Mouse (Mus musculus) brain, adult 2 months (tissue): ENCODE results near the gene Iffo1.

Source experiments
- DNase-seq: peaks from one replicate; pipeline ENCODE4 v3.0.0; 2011; ENCODE audit warnings: low read depth, low spot score

The Iffo1 gene

GRCm38 (mm10) chr6:125142436-125142835, 2.6 kb upstream of the Iffo1 start:
- DNase-seq: no peak

GRCm38 (mm10) chr6:125143128-125143527, 1.9 kb upstream of the Iffo1 start:
- no peak for DNase-seq

GRCm38 (mm10) chr6:125143904-125144303, 1.1 kb upstream of the Iffo1 start:
- no peak for DNase-seq

GRCm38 (mm10) chr6:125145479-125145951, 474 bp downstream of the Iffo1 start:
- peak; percentile 55 for DNase-seq

GRCm38 (mm10) chr6:125146148-125146547, 1.1 kb downstream of the Iffo1 start:
- DNase-seq: peak; percentile 70

GRCm38 (mm10) chr6:125146797-125147196, 1.8 kb downstream of the Iffo1 start:
- peak; percentile 74 for DNase-seq

GRCm38 (mm10) chr6:125147329-125147728, 2.3 kb downstream of the Iffo1 start:
- DNase-seq: peak; percentile 50

GRCm38 (mm10) chr6:125148251-125148925, 3.3 kb downstream of the Iffo1 start:
- DNase-seq: peak; percentile 86

- peak; percentile 72 for DNase-seq
Observed at GRCm38 (mm10) chr6:125148926-125149568, 4.0 kb downstream of the Iffo1 start.

GRCm38 (mm10) chr6:125149569-125149950, 4.5 kb downstream of the Iffo1 start:
- no peak for DNase-seq

GRCm38 (mm10) chr6:125152212-125153017, 7.4 kb downstream of the Iffo1 start:
- DNase-seq: peak; percentile 70

GRCm38 (mm10) chr6:125153018-125153389, 8.0 kb downstream of the Iffo1 start:
- no peak for DNase-seq

- no peak for DNase-seq
Observed at GRCm38 (mm10) chr6:125153682-125154081, 8.6 kb downstream of the Iffo1 start.

- peak; percentile 82 for DNase-seq
Observed at GRCm38 (mm10) chr6:125154550-125154949, 9.5 kb downstream of the Iffo1 start.

GRCm38 (mm10) chr6:125155262-125155661, 10.2 kb downstream of the Iffo1 start:
- no peak for DNase-seq

- DNase-seq: no peak
Observed at GRCm38 (mm10) chr6:125156491-125156890, 11.4 kb downstream of the Iffo1 start.

- peak; percentile 82 for DNase-seq
Observed at GRCm38 (mm10) chr6:125156903-125157614, 12.0 kb downstream of the Iffo1 start.

- DNase-seq: no peak
Observed at GRCm38 (mm10) chr6:125158944-125159492, 14.0 kb downstream of the Iffo1 start.

GRCm38 (mm10) chr6:125159773-125160557, 14.9 kb downstream of the Iffo1 start:
- DNase-seq: no peak

GRCm38 (mm10) chr6:125160558-125160853, 15.5 kb downstream of the Iffo1 start:
- DNase-seq: no peak
